Mouse (Mus musculus): ENCODE results near the gene Popdc2. TPM values are rescaled to one million over a fixed set of nuclear protein-coding genes. Genes with fewer than 3 reads are reported as not detected.

Gene Popdc2
- total RNA-seq, 2 experiments from 2014 or later = 2.1 to 2.8 TPM

GRCm38 (mm10) chr16:38400311-38400960 lies 38.4 kb downstream of the Popdc2 start:
- DNase-seq (ENCODE audit: low spot score in 2 of 2) = no peak

DNA sequence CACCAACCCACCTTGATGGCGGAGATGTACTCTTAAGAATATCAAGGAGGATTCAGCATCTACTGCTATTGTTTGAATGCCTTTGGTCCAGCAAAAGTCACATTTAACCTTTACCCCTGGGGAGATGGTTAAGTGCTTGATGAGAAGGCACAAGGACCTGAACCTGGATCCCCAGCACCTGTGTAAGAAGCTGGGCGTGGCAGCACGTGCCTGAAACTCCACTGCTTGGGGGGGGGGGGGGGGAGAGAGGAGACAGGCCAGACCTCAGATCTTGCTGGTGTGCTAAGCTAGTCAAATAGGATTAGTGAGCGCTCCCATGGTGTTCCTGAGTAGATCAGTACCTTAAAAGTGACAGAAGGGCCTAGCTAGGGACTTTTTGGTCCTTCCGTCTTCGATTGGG lies 39.5 kb downstream of the Popdc2 start:
- no peak for DNase-seq (ENCODE audit: low spot score in 2 of 2)

GRCm38 (mm10) chr16:38403639-38404038 lies 41.6 kb downstream of the Popdc2 start:
- no peak for DNase-seq (ENCODE audit: low spot score in 2 of 2)

DNA sequence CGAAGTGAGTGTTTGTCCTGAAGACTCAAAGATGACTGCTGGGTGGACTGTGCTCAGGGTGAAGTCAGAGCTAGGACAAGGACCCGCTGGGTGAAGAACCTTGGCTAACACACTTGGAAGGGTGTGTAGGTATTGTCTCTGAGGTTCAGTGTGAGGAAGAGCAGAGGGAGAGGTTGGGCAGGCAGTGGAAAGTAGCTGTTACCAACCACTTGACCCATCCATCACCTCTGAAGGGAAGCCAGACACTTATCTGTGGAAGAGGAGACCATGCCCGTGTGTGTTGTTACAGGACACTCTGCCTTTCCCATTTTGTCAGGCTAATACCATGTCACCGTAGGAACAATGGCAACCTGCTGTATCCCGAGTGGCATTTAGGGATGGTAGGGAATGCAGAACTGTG lies 44.3 kb downstream of the Popdc2 start:
- no peak for DNase-seq (ENCODE audit: low spot score in 2 of 2)

GRCm38 (mm10) chr16:38406708-38407107 lies 44.7 kb downstream of the Popdc2 start:
- DNase-seq (ENCODE audit: low spot score in 2 of 2) = no peak

DNA sequence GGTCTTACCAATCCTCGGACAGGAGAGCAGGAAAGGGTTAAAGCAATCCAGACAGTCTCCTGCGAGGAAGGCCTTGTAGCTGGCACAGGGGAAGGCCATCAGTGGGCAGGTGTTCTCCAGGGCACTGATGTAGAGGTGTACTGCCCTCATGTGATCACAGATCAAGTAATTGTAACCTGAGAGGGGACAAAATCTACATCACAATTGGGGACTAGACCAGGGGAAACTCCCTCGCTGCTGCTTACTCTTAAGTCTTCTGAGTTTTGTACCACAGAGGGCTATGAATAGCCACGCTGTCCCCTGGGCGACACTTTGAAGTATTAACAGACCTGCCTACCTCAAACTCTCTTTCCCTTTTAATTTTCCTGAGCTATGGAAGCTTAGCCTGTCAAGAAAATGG lies 45.6 kb downstream of the Popdc2 start:
- DNase-seq (ENCODE audit: low spot score in 2 of 2) = no peak

- DNase-seq (ENCODE audit: low spot score in 2 of 2) = no peak
Observed at GRCm38 (mm10) chr16:38408416-38408815, 46.4 kb downstream of the Popdc2 start.

GRCm38 (mm10) chr16:38414953-38415352 lies 52.9 kb downstream of the Popdc2 start:
- DNase-seq (ENCODE audit: low spot score in 2 of 2) = no peak

- DNase-seq (ENCODE audit: low spot score in 2 of 2) = no peak
Observed at GRCm38 (mm10) chr16:38425374-38425773, 63.4 kb downstream of the Popdc2 start.

DNA sequence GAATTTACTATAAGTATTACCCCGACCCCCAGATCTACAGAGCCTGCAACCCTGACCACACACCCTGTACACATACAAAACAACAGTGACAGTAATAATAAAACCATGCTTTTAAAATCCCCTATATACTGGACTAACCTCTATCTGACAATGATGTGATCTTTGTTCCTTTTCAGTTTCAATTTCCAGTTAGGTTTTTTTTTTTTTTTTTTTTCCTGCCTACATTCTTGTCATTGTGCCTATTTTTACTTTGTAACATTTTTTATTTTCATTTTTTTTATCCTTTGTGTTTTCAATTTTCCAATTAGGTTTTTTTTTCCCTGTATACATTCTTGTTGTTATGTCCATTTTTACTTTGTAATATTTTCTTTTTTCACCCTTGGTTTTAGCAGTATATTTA lies 63.8 kb downstream of the Popdc2 start:
- no peak for DNase-seq (ENCODE audit: low spot score in 2 of 2)

Other genes starting within 250 kb of the Popdc2 start
- gene Nr1i2, start 67.4 kb upstream of the Popdc2 start, total RNA-seq (2021) = 1 to 10 TPM in 1 of 2 experiments, under 1 TPM in 1; 0.70 to 4.3 TPM
- gene Maats1, start 20.1 kb upstream of the Popdc2 start, total RNA-seq (2021) = 1 to 10 TPM in 1 of 2 experiments, under 1 TPM in 1; 0.56 to 1.1 TPM
- gene Cox17, start 15.2 kb upstream of the Popdc2 start, total RNA-seq (2021) = 100 to 1,000 TPM; 171 to 172 TPM
- gene Gm21987, start 15.2 kb upstream of the Popdc2 start, total RNA-seq (2021) = not detected
- 10 to 100 TPM; 27.9 to 28.6 TPM for gene Pla1a, start 70.9 kb downstream of the Popdc2 start, total RNA-seq (2021)
- gene Adprh, start 90.5 kb downstream of the Popdc2 start, total RNA-seq (2021) = 10 to 100 TPM; 54.7 to 55.4 TPM
- gene Cd80, start 93.4 kb downstream of the Popdc2 start, total RNA-seq (2021) = under 1 TPM; 0.73 to 0.95 TPM
- gene Timmdc1, start 160.5 kb downstream of the Popdc2 start, total RNA-seq (2021) = 10 to 100 TPM; 26.4 to 32.2 TPM
- 10 to 100 TPM; 31.7 to 33.7 TPM for gene Poglut1, start 188.0 kb downstream of the Popdc2 start, total RNA-seq (2021)
- gene Tmem39a, start 196.5 kb downstream of the Popdc2 start, total RNA-seq (2021) = 10 to 100 TPM; 71.9 to 75.7 TPM